Mouse (Mus musculus) right cerebral cortex, adult 18-20 months (tissue): ENCODE measurements around the gene Skap1.

Source experiments
- DNase-seq: peaks from one replicate; pipeline ENCODE4 v3.0.0; 2022; ENCODE audit warnings: mixed read lengths

Gene Skap1

DNA sequence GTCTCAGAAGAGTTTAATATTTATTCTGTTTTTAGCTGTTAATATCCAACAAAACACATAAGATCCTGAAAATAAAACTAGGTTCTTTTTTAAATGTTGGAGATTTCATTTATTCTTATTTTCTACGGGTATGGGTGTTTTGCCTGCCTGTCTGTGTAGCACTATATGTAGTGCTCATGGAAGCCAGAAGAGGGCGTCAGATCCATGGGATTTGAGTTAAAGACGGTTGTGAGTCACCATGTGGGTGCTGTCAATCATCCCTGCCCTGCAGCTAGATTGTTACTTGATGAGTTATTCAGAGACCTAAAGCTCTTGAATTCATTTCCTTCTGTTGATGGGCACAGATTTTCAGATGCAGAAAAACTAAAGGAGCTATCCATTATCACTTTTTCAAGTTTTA lies 108.1 kb downstream of the Skap1 start:
- no peak for DNase-seq

DNA sequence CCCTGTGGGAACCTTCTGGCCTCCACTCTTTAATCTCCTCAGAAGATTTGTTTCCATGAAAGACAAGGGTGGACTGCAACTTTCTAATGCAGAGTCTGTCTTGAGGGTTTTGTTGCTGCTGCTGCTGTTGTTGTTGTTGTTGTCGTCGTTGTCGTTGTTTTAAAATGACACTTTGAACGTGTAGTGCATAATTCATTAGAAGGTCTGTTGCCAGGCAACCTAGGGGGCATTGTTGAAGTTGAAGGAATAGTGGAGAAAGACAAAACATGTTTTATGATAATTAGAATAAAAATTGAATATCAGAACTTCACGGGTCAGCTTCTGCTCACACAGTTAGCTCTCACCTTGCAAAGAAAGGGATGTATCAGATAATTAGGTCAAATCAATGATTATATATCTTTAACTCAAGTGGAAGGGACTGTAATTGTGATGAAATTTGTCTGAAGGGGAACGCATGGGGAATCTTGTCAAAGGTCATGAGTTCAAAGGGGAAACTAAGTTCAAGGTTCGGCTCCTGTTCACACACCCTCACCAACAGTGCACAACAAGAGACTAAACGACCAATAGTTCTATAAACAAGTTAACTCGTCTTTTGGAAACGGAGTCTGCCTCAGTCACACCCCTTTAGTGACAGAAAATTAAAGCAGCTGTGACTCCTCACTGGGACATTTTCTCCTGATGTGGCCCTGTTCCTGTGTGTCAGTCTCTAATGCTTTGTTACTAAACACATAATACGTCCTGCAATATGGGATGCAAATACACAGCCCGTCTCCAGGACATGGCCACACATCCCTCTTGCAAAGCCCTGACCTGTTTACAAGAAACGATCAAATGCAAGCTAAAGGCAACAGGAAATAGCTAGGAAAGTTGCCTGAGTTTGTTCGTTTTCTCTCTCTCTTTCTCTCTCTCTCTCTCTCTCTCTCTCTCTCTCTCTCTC lies 112.4 kb downstream of the Skap1 start:
- no peak for DNase-seq

DNA sequence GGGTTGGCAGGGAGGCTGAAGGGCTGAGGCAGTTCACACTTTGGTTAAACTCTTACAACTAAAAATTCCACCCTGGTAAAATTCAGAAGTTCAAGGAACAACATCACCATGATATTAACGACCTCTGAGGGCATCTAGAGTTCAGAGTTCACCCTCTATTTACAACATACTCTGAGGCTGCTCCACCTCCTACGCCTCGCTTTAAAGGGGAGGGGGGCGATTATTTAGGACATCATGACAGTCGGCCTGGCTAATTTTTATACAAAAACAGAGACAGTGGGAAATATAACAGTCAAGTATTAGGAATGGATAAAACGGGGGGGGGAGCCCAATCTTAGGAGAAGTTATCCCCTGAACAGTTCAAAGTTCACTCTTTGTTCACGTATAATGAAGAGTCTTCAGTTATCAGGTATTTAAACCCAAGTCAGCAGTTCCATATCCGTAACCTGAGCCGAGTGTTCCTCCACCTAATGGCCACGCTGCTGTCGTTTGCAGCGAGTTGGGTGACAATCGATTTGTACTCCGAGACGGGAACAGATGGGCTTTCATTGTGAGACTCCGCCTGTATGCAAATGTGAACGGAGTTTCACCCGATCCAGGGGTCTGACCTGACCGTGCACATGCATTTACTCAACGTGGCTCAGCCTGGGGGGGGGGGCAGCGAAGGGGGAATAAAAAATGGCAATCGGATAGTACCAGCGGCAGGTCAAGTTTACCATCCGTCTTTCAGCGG lies 114.3 kb downstream of the Skap1 start:
- DNase-seq = no peak

DNA sequence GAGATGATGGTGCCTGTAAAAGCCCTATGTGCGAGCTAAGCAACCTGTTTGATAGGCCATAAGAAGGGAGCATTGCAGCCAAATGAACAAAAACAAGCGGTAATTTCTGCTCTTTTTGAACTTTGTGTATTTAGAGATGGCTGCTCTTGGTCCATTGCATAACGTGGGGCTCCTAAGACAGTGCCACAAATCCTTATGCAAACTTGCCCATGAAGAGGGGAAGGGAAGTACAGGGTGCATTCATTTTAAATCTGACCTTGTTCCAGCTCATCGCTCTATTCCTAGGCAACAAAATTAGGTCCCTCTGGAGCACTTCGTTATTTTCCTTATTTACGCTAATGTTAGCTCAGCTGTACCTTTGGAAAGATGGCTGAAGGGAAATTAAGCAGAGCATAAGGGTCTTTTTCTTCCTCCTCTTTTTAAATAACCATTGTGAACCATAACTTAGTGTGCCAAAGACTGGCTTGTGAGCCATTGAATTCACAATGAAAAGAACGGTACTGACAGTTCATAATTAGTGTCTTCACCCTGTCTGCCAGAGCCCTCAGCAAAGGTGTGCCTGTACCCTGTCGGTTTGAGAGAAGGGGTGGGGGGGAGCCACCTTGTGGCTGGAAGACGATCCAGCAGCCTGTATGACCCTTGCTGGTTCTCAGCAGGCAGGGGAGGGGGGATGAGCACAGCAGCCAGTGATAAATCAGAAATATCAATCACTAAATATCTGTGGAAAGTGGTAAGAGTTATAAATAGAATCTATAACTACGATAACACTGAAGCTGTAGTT lies 117.4 kb downstream of the Skap1 start:
- DNase-seq = no peak

DNA sequence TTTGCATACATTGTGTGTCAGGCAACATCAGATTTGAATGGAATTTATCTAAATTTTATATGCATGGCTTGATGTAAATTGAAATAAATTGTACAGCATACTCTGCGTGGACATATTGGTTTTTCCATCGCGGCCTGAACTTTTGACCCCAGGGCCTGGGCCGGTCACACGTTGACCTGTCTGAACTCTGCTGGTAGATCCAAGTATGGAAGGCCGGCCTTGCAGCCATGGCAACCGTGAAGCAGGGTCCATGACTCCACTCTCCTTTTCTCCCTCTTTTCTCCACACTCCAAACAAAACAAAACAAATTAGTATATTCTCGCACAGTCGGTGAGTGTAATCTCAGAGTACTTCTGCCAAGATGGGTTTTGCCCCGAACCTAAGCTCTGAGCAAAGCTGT lies 118.2 kb downstream of the Skap1 start:
- no peak for DNase-seq

DNA sequence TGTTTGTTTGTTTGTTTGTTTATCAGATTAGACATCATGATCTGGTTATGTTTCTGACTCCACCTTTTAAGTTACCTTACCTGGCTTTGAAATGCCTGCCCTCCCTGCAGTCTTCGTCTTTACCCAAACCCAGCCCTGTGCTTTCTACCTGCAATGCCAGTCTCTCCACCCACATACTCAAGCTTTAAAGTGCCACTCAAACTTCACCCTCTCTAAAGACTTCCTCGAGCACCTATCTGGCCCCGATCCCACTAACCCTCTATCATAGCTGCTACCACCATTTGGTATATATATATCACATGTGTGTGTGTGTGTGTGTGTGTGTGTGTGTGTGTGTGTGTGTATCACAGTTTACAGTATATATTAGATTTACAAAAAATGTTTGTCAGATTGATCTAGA lies 125.4 kb downstream of the Skap1 start:
- no peak for DNase-seq

DNA sequence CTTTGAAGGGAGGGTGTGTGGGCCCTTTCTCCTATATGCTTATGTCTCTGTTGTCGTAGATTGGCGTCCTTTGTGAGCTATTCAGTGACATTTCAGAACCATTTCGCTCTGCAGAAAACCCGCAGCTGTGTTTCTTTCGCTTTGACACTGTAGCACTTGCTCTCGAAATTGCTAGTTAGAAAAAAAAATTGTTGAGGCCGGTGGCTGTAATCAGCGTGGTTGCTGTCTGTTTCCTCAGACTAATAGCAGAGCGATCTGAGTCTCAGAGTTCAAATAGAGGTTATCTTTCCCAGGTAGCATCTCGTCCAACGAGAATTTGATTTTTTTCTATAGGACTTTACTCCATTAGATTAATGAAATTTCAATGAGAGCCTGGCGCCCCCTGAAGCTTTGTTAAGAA lies 131.5 kb downstream of the Skap1 start:
- DNase-seq = no peak

DNA sequence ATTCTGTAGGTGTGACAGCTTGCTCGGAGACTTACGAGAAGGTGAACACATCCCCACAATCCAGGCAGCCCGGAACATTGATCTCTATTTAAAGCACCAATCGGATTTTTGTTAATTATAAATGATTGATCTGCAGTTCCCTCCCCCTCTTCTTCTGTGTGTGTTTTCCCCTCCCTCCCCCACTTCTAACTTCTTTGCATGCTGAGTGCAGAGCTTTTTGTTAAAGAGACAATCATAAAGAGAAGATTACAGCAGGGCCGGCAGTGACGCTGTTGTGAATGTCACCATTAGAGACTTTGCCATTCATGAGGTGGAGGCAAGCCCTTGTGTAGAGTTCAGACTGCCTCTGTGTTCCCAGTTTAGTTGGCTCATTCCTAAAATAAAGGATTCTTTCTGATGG lies 131.9 kb downstream of the Skap1 start:
- DNase-seq = no peak

DNA sequence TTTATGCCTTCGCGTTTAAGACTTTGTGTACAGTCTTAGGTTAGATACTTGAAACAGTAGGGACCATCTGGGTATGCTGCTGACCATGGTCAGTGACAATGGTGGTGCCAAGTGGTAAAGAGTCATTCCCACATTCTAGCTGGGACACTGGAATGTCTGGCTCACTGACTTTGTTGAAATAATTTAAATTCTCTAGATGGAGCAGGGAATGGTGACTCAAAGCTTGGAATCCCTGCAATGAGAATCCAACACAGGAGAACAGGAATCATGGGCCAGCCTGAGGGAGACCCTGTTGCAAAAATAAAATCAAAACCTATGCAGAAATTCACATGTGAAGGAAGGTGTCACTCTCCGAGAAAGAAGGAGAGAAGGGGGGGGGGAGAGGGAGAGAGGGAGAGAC lies 138.4 kb downstream of the Skap1 start:
- DNase-seq = no peak

DNA sequence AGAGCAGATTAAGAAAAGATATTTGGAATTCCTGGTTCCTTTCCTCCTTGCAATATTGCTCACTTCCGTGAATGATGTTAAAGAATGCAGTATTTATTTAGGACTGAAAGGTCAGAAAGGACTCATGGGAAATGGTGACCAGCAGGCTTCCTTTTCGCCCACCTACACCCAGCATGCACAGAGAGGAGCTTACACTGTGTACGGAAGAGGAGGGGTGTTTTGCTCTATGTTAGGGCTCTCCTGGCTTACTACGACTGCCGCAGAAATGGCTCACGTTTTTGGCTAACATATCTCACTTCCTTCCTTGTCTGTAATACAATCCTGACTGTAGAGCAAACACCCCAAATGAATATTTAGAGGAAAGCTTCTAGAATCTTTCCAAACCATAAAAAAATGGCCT lies 139.9 kb downstream of the Skap1 start:
- DNase-seq = no peak

DNA sequence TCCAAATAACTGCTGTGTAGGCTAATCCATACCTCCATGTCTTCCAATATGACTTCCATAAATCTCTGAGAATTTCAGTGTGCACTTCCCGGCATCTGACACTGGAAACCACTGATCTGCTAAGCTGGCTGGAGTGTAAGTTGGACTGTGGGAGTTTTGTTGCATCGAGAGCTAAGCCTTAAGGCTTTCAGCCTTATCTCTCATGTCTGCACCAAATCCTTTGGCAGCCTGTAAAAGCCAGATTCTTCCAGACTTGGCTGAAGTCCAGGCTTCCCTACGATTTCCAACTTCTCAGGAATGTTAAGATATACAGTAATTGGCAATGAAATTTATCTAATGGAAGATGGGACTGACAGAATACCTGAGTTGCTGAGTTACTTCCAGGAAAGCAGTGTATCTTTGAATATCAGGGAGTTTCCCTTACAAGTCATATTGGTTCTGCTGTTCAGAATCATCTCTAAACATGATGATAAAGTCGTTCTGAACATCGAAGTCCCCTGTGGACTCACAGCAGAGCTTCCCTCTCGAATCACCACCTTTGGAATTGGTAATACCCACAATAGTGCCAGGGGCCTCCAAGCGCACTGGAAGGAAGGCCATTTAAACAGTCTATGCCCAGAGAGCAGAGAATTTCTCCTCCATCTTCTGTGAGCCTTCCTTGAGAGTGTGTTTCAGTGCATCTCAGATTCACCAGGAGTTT lies 140.5 kb downstream of the Skap1 start:
- DNase-seq = no peak

DNA sequence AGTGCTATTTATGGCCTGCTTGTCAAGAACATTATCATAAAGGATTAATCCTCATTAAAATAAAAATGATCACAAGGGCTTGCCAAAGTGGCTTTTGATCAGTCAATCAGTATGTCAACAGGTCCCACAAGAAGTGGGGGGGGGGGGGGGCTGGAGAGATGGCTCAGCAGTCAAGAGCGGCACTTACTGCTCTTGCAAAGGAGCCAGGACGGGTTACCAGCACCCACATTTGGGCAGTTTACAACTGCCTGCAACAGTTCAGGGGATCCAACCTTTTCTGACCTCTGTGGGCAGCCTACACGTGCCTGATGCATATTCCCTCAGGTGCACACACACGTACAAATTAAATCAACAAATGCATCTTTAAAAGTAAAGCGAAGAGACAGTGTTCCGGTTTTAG lies 141.1 kb downstream of the Skap1 start:
- no peak for DNase-seq

DNA sequence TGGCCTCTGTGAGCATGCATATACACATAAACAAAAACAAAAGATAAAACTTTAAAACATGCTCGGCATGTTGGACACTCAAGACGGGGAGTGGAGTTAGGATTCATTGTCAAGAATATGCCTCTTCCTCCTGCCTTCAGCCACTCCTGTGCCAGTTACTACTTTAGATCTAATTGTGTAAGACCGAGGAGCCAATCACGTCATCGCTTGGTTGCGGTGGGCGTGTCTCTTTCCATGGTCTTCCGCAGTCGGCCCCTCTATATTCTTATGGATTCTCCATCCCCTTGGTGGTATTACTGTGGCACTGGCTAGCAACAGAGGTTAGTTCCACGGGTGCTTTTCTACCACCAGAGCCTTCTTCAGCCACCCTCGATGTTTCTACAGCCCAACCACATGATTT lies 148.2 kb downstream of the Skap1 start:
- DNase-seq = no peak

DNA sequence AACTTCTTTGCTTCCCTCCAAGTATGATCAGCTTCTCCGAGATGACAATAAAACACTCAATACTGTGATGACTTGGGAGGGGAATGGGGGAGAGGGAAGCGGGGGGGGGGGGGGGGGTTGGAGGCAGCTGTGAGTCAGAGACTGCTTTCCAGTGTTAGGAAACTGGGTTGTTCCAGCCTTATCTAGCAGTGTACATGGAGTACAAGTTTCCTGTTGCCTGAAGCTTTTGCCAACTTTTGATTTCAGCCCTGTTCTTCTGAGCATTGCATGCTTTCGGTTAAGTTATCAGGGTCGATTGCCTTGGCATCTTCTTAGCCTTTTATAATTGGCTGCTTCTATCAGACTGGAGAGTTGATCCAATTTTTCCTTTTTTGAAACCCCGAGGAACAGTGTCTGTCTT lies 152.4 kb downstream of the Skap1 start:
- no peak for DNase-seq

DNA sequence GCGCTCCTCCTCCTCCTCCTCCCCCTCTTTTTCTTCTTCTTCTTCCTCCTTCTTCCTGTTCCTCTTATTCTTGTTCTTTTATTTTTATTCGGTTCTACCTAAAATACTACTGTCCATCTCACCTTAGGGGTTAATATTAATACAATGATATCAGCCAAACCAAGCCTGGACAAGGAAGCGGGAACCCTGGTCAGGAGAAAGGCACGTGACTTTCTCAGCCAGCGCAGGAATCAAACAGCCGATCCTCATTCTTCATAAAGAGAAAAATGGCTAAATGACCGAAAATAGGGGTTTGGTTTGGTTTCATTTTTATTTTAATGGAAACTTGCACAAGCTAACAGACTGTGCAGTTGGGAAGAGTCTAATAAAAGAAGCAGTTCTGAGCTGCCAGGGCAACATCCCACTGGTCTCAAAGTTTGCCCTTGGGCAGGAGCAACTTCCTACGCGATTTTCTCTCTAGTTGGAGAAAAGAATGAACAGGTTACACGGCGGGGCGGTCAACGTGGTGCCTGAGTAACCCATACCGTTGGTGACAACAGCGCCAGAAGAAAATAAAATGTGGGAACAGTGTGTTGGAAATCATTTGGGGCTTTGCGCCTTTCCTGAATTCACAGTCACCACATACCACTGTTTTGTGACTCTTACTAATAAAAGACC lies 154.5 kb downstream of the Skap1 start:
- no peak for DNase-seq

DNA sequence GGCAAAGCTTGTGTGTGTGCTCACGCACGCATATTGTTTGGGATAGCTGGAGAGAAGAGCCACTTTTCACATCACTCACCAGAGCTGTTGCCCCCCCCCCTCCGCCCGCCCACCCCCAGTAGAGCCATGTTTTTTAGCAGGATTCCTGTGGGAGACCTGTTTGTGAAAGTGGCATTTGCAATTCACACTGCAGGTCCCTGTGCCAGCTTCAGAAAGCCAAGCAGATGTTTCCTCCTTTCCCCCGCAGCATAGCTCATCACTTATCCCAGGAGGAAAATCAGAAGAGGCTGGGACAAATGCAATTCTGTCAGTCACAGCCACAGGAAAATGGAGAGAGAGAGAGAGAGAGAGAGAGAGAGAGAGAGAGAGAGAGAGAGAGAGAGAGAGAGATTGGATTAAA lies 155.2 kb downstream of the Skap1 start:
- peak; percentile 60 for DNase-seq

DNA sequence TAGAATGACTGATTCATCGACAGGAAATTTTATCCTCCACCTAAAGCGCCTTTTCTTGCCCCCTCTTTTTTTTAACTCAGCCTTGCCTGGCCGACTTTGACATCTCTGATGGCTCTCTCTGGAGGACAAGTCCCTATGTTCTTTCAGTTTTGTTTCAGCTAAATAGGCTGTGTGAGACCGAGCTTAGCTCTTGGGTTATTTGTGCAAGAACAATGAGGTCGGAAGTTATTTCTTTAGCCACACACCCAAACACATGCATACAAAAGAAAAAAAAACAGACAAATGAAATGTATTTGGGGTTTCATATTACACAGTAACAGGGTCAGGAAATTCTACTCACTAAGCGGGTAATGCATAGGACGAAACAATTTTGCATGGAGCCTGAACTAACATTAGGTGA lies 155.6 kb downstream of the Skap1 start:
- no peak for DNase-seq

DNA sequence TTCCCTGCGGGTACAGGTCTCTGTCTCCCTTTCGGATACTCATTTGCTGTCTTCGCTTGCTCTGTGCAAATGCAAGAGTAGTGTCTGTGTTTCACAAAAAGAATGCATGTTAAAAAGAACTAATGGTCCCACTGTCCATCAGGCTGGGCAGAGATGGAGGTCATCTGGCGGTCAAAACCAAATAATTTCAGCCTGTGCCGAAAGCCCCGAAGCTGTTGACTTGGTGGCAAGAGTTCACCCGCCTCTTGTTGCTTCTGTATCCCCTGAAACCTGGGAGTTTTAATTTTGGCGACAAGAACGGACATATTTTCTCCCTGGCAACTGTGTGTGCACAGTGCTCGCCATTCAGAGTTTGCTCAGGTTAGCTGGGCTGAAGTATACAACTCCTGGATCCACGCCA lies 156.3 kb downstream of the Skap1 start:
- DNase-seq = no peak

DNA sequence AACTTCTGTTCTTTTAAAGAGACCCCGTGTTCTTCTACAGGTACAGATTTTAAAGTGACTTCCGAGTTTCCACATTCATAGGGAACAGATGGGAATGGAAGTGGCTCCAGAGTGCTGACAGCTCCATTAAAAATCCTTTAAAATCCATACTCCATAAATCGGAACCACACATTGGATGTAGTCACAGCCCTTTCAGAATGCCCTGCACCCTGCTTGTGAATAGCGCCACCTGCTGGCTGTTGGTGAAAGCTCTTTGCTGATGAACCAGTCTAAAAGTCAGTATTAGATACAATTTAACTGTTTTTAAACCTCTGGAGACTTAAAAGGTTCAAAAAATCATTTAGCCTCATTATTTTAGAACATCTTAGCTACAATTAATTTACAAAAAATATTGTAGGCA lies 156.8 kb downstream of the Skap1 start:
- peak; percentile 59 for DNase-seq

DNA sequence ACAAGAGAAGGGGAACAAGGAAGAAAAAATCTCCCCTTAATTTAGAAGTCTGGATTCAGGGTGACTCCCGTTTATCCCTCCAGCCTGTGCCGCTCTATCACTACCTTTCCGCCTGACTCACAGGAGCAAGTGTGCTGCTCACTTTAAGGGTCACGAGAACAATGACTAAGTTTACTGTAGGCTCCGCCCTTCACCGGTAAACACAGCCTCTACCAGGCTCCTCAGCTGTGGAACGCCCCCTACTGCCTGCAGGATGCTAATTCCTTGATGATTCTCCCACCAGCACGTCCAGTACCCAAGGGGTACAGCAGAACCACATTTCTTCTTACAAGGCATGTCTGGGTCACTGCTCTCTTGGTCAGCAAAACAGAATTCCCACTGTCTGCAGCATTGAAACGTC lies 158.4 kb downstream of the Skap1 start:
- DNase-seq = no peak

DNA sequence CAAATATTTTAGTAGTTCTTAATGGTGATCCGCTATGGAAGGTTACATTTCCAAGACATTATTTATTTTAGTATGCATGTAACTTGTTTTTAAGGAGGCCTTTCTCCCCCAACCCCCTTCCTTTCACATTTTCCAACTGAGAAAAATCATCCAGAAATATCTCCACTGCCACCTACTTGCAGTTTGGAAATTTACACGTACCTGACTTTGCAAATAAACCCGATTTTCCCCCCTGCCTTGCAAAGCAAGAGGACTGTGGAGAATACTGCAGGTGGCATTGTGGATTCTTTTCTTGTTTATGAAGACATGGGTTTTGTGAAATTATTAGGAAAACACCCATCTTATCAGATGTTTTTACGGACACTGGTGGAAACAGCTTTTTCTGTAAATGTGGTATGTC lies 160.0 kb downstream of the Skap1 start:
- DNase-seq = no peak

DNA sequence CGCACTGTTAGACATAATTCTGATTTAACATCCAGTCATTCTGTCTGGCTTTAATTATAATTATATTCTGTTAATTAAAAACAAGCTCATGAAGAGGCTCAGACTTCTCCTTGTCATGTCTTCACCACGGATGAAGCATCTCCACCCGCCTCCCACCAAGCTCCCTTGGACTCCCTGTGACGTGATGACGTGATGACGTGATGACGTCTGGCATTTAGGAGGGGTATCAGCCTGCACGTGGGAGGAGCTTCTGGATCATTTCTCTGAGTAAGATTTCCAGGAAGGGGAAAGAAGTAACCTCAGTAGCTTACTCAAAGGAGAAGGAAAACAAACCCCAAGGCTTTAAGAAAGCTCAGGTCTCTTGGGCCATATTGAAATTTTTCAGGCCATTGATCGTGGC lies 165.4 kb downstream of the Skap1 start:
- peak; percentile 47 for DNase-seq
